Mouse (Mus musculus) MEL (cell line): ENCODE measurements at regions not wholly inside any gene's neighbourhood (a gene's known extent, or its start where the extent isn't known, plus 50 kb on each side); places are given as distances from the start of the nearest gene placed in this dataset.

ENCODE experiments used
- DNase-seq: peaks from one replicate; pipeline ENCODE4 v3.0.0; 2011; ENCODE audit warnings: low read depth, low spot score
- H3K27ac ChIP-seq: 2 replicates; pipeline ENCODE4 v1.5.1; 2012; ENCODE audit warnings: low read depth, mild to moderate bottlenecking, control low read depth, low read length, moderate library complexity; ENCODE audit not compliant: control insufficient read depth
- H3K27me3 ChIP-seq, 2 experiments: fragments of 150-350 bp in 1 of 2; sonication (generic) in 1 of 2; 2 replicates each; pipeline ENCODE4 v1.6.1; 2012; ENCODE audit warnings: low read length in 2 of 2, mild to moderate bottlenecking in 2 of 2, improper control_type of control experiment in 1 of 2, moderate library complexity in 1 of 2; ENCODE audit not compliant: insufficient read depth in 2 of 2, control insufficient read depth in 1 of 2
- H3K36me3 ChIP-seq, 2 experiments: 2 replicates each; pipeline ENCODE4 v1.6.1; 2012 to 2014; ENCODE audit warnings: low read length in 2 of 2, improper control_type of control experiment in 1 of 2, inconsistent platforms in 1 of 2, mild to moderate bottlenecking in 1 of 2; ENCODE audit not compliant: insufficient read depth in 2 of 2, control insufficient read depth in 1 of 2
- H3K4me1 ChIP-seq, 2 experiments: fragments of 150-350 bp in 1 of 2; sonication (generic) in 1 of 2; 2 replicates each; pipeline ENCODE4 v1.6.1; 2012; ENCODE audit warnings: low read length in 2 of 2, improper control_type of control experiment in 1 of 2, mild to moderate bottlenecking in 1 of 2; ENCODE audit not compliant: insufficient read depth in 2 of 2, control insufficient read depth in 1 of 2
- H3K4me3 ChIP-seq, 2 experiments: fragments of 150-350 bp in 1 of 2; sonication (generic) in 1 of 2; 2 replicates each; pipeline ENCODE4 v1.5.1; 2012; ENCODE audit warnings: low read depth in 2 of 2, low read length in 2 of 2, mild to moderate bottlenecking in 2 of 2, moderate library complexity in 2 of 2, control low read depth in 1 of 2, improper control_type of control experiment in 1 of 2; ENCODE audit not compliant: control insufficient read depth in 1 of 2, insufficient read depth in 1 of 2
- H3K79me2 ChIP-seq: 2 replicates; pipeline ENCODE4 v1.6.1; 2012; ENCODE audit warnings: mild to moderate bottlenecking, low read length, moderate library complexity; ENCODE audit not compliant: control insufficient read depth, poor library complexity, insufficient read depth
- H3K9ac ChIP-seq: 2 replicates; pipeline ENCODE4 v1.6.1; 2012; ENCODE audit warnings: low read depth, mild to moderate bottlenecking, control low read depth, low read length, moderate library complexity; ENCODE audit not compliant: control insufficient read depth, poor library complexity, severe bottlenecking
- H3K9me3 ChIP-seq: fragments of 150-350 bp; sonication (generic); replicated peaks from 2 replicates; pipeline ENCODE4 v1.6.1; 2012; ENCODE audit warnings: mild to moderate bottlenecking, low read length, improper control_type of control experiment, moderate library complexity; ENCODE audit not compliant: insufficient read depth
- BHLHE40 ChIP-seq: IDR thresholded peaks from 2 replicates; pipeline ENCODE4 v1.6.1; 2012; ENCODE audit warnings: low read depth, mild to moderate bottlenecking, inconsistent platforms, low read length, improper control_type of control experiment, borderline replicate concordance
- CHD1 ChIP-seq: IDR thresholded peaks from 2 replicates; pipeline ENCODE4 v1.6.1; 2012; ENCODE audit warnings: low read depth, mild to moderate bottlenecking, inconsistent platforms, low read length, improper control_type of control experiment
- CTCF ChIP-seq, 3 experiments: IDR thresholded peaks in 2 of 3; conservative IDR thresholded peaks in 1 of 3; 2 replicates each; pipeline ENCODE4 v1.5.1; 2011 to 2012; ENCODE audit warnings: low read length in 3 of 3, low read depth in 2 of 3, mild to moderate bottlenecking in 2 of 3, improper control_type of control experiment in 1 of 3, inconsistent platforms in 1 of 3, mixed read lengths in 1 of 3, moderate library complexity in 1 of 3; ENCODE audit not compliant: control insufficient read depth in 1 of 3, insufficient read depth in 1 of 3, poor library complexity in 1 of 3, severe bottlenecking in 1 of 3
- ELF1 ChIP-seq: IDR thresholded peaks from 2 replicates; pipeline ENCODE4 v1.6.1; 2014; ENCODE audit warnings: low read depth, mild to moderate bottlenecking, inconsistent platforms, low read length, improper control_type of control experiment, moderate library complexity
- ETS1 ChIP-seq: IDR thresholded peaks from 2 replicates; pipeline ENCODE4 v1.6.1; 2012; ENCODE audit warnings: low read depth, mild to moderate bottlenecking, inconsistent platforms, low read length, improper control_type of control experiment, moderate library complexity
- GABPA ChIP-seq: IDR thresholded peaks from 2 replicates; pipeline ENCODE4 v1.6.1; 2012; ENCODE audit warnings: low read depth, mild to moderate bottlenecking, inconsistent platforms, low read length, improper control_type of control experiment, moderate library complexity
- GATA1 ChIP-seq: IDR thresholded peaks from 2 replicates; pipeline ENCODE4 v1.6.1; 2011; ENCODE audit warnings: low read depth, low read length, improper control_type of control experiment
- JUND ChIP-seq: IDR thresholded peaks from 2 replicates; pipeline ENCODE4 v1.6.1; 2011; ENCODE audit warnings: low read depth, mild to moderate bottlenecking, improper control_type of control experiment, low read length
- KAT2A ChIP-seq: conservative IDR thresholded peaks from 2 replicates; pipeline ENCODE4 v1.6.1; 2012; ENCODE audit warnings: low read depth, low read length, improper control_type of control experiment, inconsistent platforms
- MXI1 ChIP-seq: IDR thresholded peaks from 2 replicates; pipeline ENCODE4 v1.6.1; 2011; ENCODE audit warnings: mild to moderate bottlenecking, low read depth, low read length, improper control_type of control experiment
- MYB ChIP-seq: IDR thresholded peaks from 2 replicates; pipeline ENCODE4 v1.6.1; 2011; ENCODE audit warnings: mild to moderate bottlenecking, low read depth, low read length, improper control_type of control experiment
- NRF1 ChIP-seq: IDR thresholded peaks from 2 replicates; pipeline ENCODE4 v1.6.1; 2014; ENCODE audit warnings: low read depth, mild to moderate bottlenecking, inconsistent platforms, low read length, improper control_type of control experiment, moderate library complexity; ENCODE audit not compliant: poor library complexity, insufficient read depth, severe bottlenecking
- POLR2AphosphoS5 ChIP-seq: IDR thresholded peaks from 2 replicates; pipeline ENCODE4 v1.6.1; 2012; ENCODE audit warnings: low read depth, borderline replicate concordance, mild to moderate bottlenecking, inconsistent platforms, low read length, moderate library complexity, mixed read lengths
- RAD21 ChIP-seq: IDR thresholded peaks from 2 replicates; pipeline ENCODE4 v1.6.1; 2011; ENCODE audit warnings: mild to moderate bottlenecking, low read depth, low read length, improper control_type of control experiment
- RCOR1 ChIP-seq: IDR thresholded peaks from 2 replicates; pipeline ENCODE4 v1.6.1; 2012; ENCODE audit warnings: low read depth, mild to moderate bottlenecking, inconsistent platforms, low read length, improper control_type of control experiment
- SMC3 ChIP-seq: IDR thresholded peaks from 2 replicates; pipeline ENCODE4 v1.6.1; 2011; ENCODE audit warnings: low read depth, low read length, improper control_type of control experiment
- TAL1 ChIP-seq: IDR thresholded peaks from 2 replicates; pipeline ENCODE4 v1.6.1; 2012; ENCODE audit warnings: mild to moderate bottlenecking, inconsistent platforms, low read length, moderate library complexity, mixed read lengths
- TCF12 ChIP-seq: IDR thresholded peaks from 2 replicates; pipeline ENCODE4 v1.6.1; 2014; ENCODE audit warnings: low read depth, mild to moderate bottlenecking, inconsistent platforms, low read length, improper control_type of control experiment, moderate library complexity
- USF1 ChIP-seq: IDR thresholded peaks from 2 replicates; pipeline ENCODE4 v1.6.1; 2014; ENCODE audit warnings: low read depth, mild to moderate bottlenecking, inconsistent platforms, low read length, improper control_type of control experiment, moderate library complexity
- USF2 ChIP-seq, 2 experiments: IDR thresholded peaks; 2 replicates each; pipeline ENCODE4 v1.6.1; 2011 to 2012; ENCODE audit warnings: improper control_type of control experiment in 2 of 2, low read length in 2 of 2, borderline replicate concordance in 1 of 2, inconsistent platforms in 1 of 2, low read depth in 1 of 2, mild to moderate bottlenecking in 1 of 2; ENCODE audit not compliant: insufficient read depth in 1 of 2
- ZC3H11A ChIP-seq: IDR thresholded peaks from 2 replicates; pipeline ENCODE4 v1.6.1; 2012; ENCODE audit warnings: low read depth, mild to moderate bottlenecking, inconsistent platforms, low read length, improper control_type of control experiment
- ZMIZ1 ChIP-seq: IDR thresholded peaks from 2 replicates; pipeline ENCODE4 v1.6.1; 2012; ENCODE audit warnings: low read depth, mild to moderate bottlenecking, inconsistent platforms, low read length, improper control_type of control experiment, moderate library complexity

DNA sequence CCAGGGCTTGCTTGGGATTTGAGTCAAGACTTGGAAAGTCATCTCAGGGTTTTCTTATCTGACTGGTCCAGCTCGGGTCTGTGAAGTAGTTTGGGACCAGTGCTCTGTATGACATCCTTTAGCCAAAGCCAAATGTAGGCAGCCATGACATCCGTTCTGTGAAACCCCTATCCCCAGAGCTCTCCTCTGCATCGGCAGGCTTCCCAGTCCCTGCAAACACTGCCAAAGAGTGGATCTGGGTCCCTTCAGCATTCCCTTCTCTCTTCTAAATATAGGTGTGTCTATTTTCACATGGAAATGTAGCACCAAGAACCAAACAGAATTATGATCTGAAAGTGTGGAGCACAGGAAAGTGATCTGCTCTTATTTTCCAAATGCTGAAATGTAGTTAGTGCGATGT is 302.1 kb upstream of the Rora start:
- no peaks in the 10 kb centered on the region for H3K79me2 ChIP-seq
- no peak for DNase-seq
- no peaks in the 10 kb centered on the region for H3K9me3 ChIP-seq
- no peak overlapping the region for H3K4me3 ChIP-seq
- H3K36me3 ChIP-seq = no peaks in the 10 kb centered on the region
- no peak overlapping the region for H3K9ac ChIP-seq
- no peaks in the 10 kb centered on the region for H3K27me3 ChIP-seq
- no peaks in the 10 kb centered on the region for H3K4me1 ChIP-seq
- TF ChIP-seq TCF12 (no peak), USF1 (no peak), USF2 (IDR thresholded peaks at IDR 0.05; ENCODE audit: borderline replicate concordance in 1 of 2, insufficient read depth in 1 of 2, low read depth in 1 of 2, low read length in 2 of 2) (no peak), RAD21 (no peak), KAT2A (no peak), JUND (no peak), SMC3 (no peak), TAL1 (no peak), ZC3H11A (no peak), RCOR1 (no peak), BHLHE40 (no peak), ZMIZ1 (no peak), GATA1 (no peak), CHD1 (no peak), MYB (no peak), GABPA (no peak), CTCF (IDR thresholded peaks at IDR 0.05 in 2 of 3, conservative IDR thresholded peaks at IDR 0.05 in 1 of 3; ENCODE audit: control insufficient read depth in 1 of 3, insufficient read depth in 1 of 3, low read depth in 2 of 3, low read length in 3 of 3, poor library complexity in 1 of 3, severe bottlenecking in 1 of 3) (no peak), POLR2AphosphoS5 (no peak), ELF1 (no peak), ETS1 (no peak)
- no peak overlapping the region for H3K27ac ChIP-seq

DNA sequence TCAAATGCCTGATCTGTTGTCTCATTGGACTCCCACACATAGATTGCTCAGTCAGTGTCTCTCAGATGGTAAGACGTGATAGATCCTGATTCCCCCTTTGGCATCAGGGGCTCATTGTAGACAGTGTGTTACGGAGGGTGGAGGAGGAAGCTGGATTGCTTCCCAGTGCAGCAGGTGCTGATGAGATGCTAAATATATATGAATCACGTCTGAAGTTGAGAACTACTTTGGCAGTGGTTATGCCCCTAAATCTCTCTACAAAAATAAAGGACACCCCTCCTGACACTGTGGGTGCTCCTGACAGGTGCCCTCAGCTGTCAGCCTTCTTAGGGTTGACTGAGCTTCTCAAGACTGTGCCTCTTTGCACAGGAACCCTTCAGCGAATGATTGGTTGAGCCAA is 299.1 kb upstream of the Rora start:
- Histone ChIP-seq H3K4me3 (no peak overlapping the region), H3K27ac (no peak overlapping the region), H3K27me3 (no peaks in the 10 kb centered on the region), H3K4me1 (no peaks in the 10 kb centered on the region), H3K9me3 (no peaks in the 10 kb centered on the region), H3K36me3 (no peaks in the 10 kb centered on the region), H3K79me2 (no peaks in the 10 kb centered on the region), H3K9ac (no peak overlapping the region)
- TF ChIP-seq ZMIZ1 (no peak), ETS1 (no peak), RCOR1 (no peak), CHD1 (no peak), SMC3 (no peak), NRF1 (no peak), CTCF (IDR thresholded peaks at IDR 0.05 in 2 of 3, conservative IDR thresholded peaks at IDR 0.05 in 1 of 3; ENCODE audit: control insufficient read depth in 1 of 3, insufficient read depth in 1 of 3, low read depth in 2 of 3, low read length in 3 of 3, poor library complexity in 1 of 3, severe bottlenecking in 1 of 3) (no peak), JUND (no peak), MXI1 (no peak)
- DNase-seq = no peak
